ENCODE assay signal across 8 mouse cellular contexts in the genomic region with DNA sequence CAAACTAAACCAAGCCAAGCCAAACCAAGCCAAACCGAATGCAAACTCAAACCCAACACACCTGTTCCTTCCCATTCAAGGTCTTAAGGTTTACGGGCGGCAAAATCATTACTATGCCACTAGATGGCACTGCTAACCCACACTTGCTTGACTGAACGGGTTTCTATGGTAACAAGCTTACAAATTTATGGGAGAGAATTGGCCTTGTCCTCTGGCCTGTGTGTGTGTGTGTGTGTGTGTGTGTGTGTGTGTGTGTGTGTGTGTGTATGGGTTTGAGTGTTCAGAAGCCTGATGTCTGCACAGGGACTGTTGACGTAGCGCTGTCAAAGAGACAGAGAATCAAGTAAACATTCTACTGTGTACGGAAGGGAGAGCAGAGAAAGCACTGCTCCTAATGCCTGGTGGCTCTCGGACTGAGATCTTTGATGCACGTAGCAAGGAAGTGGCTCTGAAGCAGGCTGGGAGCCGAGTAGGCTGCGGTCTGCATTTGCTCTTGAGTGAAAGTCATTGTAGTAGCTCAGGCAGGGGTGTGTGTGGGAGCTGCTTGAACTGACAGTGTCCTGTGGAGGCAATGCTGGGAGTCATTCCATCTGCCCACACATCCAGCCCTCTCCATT.
DNase-seq lines count a peak whose midpoint lies in the region; ATAC-seq and TF ChIP-seq lines count a peak whose summit lies in the region.

No protein-coding gene starts in this region.

- TF ChIP-seq EP300 in heart, adult 2 months (IDR thresholded peaks at IDR 0.05; ENCODE audit: insufficient read depth, low read depth, low read length), result no peak

- H3K27ac ChIP-seq in heart, adult 2 months, result no peak overlapping the region
- H3K27ac ChIP-seq in kidney, adult 2 months (ENCODE audit: insufficient read depth, low read depth, low read length), result no peak overlapping the region
- H3K27ac ChIP-seq in limb, embryonic 11.5 days (replicated peaks; ENCODE audit: low read depth, low read length), result no peak overlapping the region
- H3K27ac ChIP-seq in midbrain, embryonic 13.5 days, result peak overlapping the region; percentile 77

- no peaks in the 10 kb centered on the region for H3K4me1 ChIP-seq in heart, adult 2 months (ENCODE audit: control insufficient read depth, insufficient read depth, low read length)
- H3K4me1 ChIP-seq in kidney, adult 2 months (ENCODE audit: control insufficient read depth, insufficient read depth, low read length), result no peaks in the 10 kb centered on the region
- H3K4me1 ChIP-seq in limb, embryonic 11.5 days (ENCODE audit: control insufficient read depth, insufficient read depth, low read length), result no peaks in the 10 kb centered on the region
- H3K4me1 ChIP-seq in midbrain, embryonic 13.5 days (replicated peaks), result peaks cover 12% of the 10 kb centered on the region

- no peak overlapping the region for H3K9ac ChIP-seq in heart, adult 2 months (ENCODE audit: low read depth, low read length)
- no peak overlapping the region for H3K9ac ChIP-seq in limb, embryonic 11.5 days (ENCODE audit: low read length)
- H3K9ac ChIP-seq in midbrain, embryonic 13.5 days (replicated peaks), result peak overlapping the region; percentile 45

- WGBS in heart, adult 2 months, result 6% methylated on average over 11 of the region's 11 CpGs
- 6% methylated on average over 11 of the region's 11 CpGs for WGBS in kidney, adult 2 months
- 17% methylated on average over 11 of the region's 11 CpGs for WGBS in limb, embryonic 11.5 days
- WGBS in midbrain, embryonic 13.5 days, result 3% methylated on average over 11 of the region's 11 CpGs

- ATAC-seq in limb, embryonic 11.5 days (ENCODE audit: insufficient number of reproducible peaks, low FRiP score, low TSS enrichment, low read depth), result peak; percentile 51; the same call in 1 of the 2 replicates
- ATAC-seq in midbrain, embryonic 13.5 days, result peak; percentile 82

- peak; percentile 72 for TF ChIP-seq CTCF in heart, adult 2 months (IDR thresholded peaks at IDR 0.05)
- peak; percentile 59 for TF ChIP-seq CTCF in kidney, adult 2 months (conservative IDR thresholded peaks at IDR 0.05; ENCODE audit: insufficient read depth, insufficient read length, low read depth, low read length)

- peak overlapping the region; percentile 39 for H3K4me2 ChIP-seq in limb, embryonic 11.5 days (ENCODE audit: low read depth, severe bottlenecking)
- peak overlapping the region; percentile 55 for H3K4me2 ChIP-seq in midbrain, embryonic 13.5 days (replicated peaks)

- H3K36me3 ChIP-seq in heart, adult 2 months (ENCODE audit: control insufficient read depth, insufficient read depth, low read length), result no peaks in the 10 kb centered on the region
- H3K36me3 ChIP-seq in kidney, adult 2 months (ENCODE audit: control insufficient read depth, insufficient read depth, low read length), result no peaks in the 10 kb centered on the region
- no peaks in the 10 kb centered on the region for H3K36me3 ChIP-seq in limb, embryonic 11.5 days (ENCODE audit: control insufficient read depth, insufficient read depth, low read length)
- H3K36me3 ChIP-seq in midbrain, embryonic 13.5 days, result no peaks in the 10 kb centered on the region

- DNase-seq in urinary bladder, postnatal 14 days (ENCODE audit: low spot score), result peak; percentile 12
- no peak for DNase-seq in urinary bladder, adult 2 months (ENCODE audit: low spot score)
- DNase-seq in embryo, embryonic 10.5 days (ENCODE audit: low spot score), result peak; percentile 90
- DNase-seq in heart, adult 2 months, result peak; percentile 34 to 43
- peak; percentile 71 for DNase-seq in kidney, adult 2 months
- DNase-seq in limb, embryonic 11.5 days (ENCODE audit: low spot score), result peak; percentile 74
- peak; percentile 11 to 32 for DNase-seq in spleen, adult 18-20 months

- intact Hi-C loops in heart, adult 2 months (cut with DNase I), result loop anchor here (5.0 kb wide), 1 partner anchor 442 kb away; no protein-coding TSS in a partner anchor

- H3K9me3 ChIP-seq in limb, embryonic 11.5 days (ENCODE audit: control insufficient read depth, low read length), result no peaks in the 10 kb centered on the region
- no peaks in the 10 kb centered on the region for H3K9me3 ChIP-seq in midbrain, embryonic 13.5 days

- H3K4me3 ChIP-seq in heart, adult 2 months, result no peak overlapping the region
- peak overlapping the region; percentile 34; the same call in 1 of the 2 replicates for H3K4me3 ChIP-seq in kidney, adult 2 months (ENCODE audit: insufficient read depth, low read depth, low read length)
- no peak overlapping the region for H3K4me3 ChIP-seq in limb, embryonic 11.5 days (ENCODE audit: low read depth, low read length)
- peak overlapping the region; percentile 36 for H3K4me3 ChIP-seq in midbrain, embryonic 13.5 days (replicated peaks)

- TF ChIP-seq POLR2A in heart, adult 2 months (IDR thresholded peaks at IDR 0.05; ENCODE audit: insufficient read depth, low read depth, low read length), result no peak
- no peak for TF ChIP-seq POLR2A in kidney, adult 2 months (IDR thresholded peaks at IDR 0.05; ENCODE audit: low read depth, low read length)

- no peaks in the 10 kb centered on the region for H3K79me2 ChIP-seq in heart, adult 2 months (replicated peaks; ENCODE audit: control insufficient read depth, insufficient read depth, low read length)

- H3K27me3 ChIP-seq in heart, adult 2 months (ENCODE audit: control insufficient read depth, insufficient read depth, low read length), result no peaks in the 10 kb centered on the region
- H3K27me3 ChIP-seq in kidney, adult 2 months (replicated peaks; ENCODE audit: control insufficient read depth, insufficient read depth, low read length), result no peaks in the 10 kb centered on the region
- no peaks in the 10 kb centered on the region for H3K27me3 ChIP-seq in limb, embryonic 11.5 days (ENCODE audit: control insufficient read depth, insufficient read depth, low read length)
- H3K27me3 ChIP-seq in midbrain, embryonic 13.5 days, result no peaks in the 10 kb centered on the region

Comparison
In these comparisons a context has a peak if more than half of its experiments do, and no peak if none do; other contexts are left out.
1. H3K4me3 ChIP-seq: peak in kidney, adult 2 months (single experiment) and midbrain, embryonic 13.5 days (single experiment); none in heart, adult 2 months (single experiment) and limb, embryonic 11.5 days (single experiment).